Mouse (Mus musculus) forebrain, embryonic 16.5 days (tissue): ENCODE measurements at regions not wholly inside any gene's neighbourhood (a gene's known extent, or its start where the extent isn't known, plus 50 kb on each side); places are given as distances from the start of the nearest gene placed in this dataset.

Source experiments
- ATAC-seq: fragments of 200-750 bp; cut with Nextera tagmentation; 2 replicates; pipeline ENCODE4 v1.8.0; 2017; ENCODE audit warnings: mild to moderate bottlenecking, moderate library complexity
- H3K27ac ChIP-seq: fragments of 300-500 bp; sonication (generic); 2 replicates; pipeline ENCODE4 v1.5.1; 2014; ENCODE audit warnings: low read length, control low read depth
- H3K27me3 ChIP-seq: fragments of 300-500 bp; sonication (generic); replicated peaks from 2 replicates; pipeline ENCODE4 v1.6.1; 2014; ENCODE audit warnings: low read length; ENCODE audit not compliant: control insufficient read depth, insufficient read depth
- H3K36me3 ChIP-seq: fragments of 300-500 bp; sonication (generic); 2 replicates; pipeline ENCODE4 v1.6.1; 2014; ENCODE audit not compliant: control insufficient read depth, insufficient read depth
- H3K4me1 ChIP-seq: fragments of 300-500 bp; sonication (generic); replicated peaks from 2 replicates; pipeline ENCODE4 v1.6.1; 2014; ENCODE audit warnings: low read length; ENCODE audit not compliant: control insufficient read depth, insufficient read depth
- H3K4me2 ChIP-seq: fragments of 300-500 bp; sonication (generic); 2 replicates; pipeline ENCODE4 v1.6.1; 2014; ENCODE audit warnings: mild to moderate bottlenecking, low read length, control low read depth
- H3K4me3 ChIP-seq: fragments of 300-500 bp; sonication (generic); replicated peaks from 2 replicates; pipeline ENCODE4 v1.5.1; 2014; ENCODE audit warnings: mild to moderate bottlenecking, low read length, control low read depth
- H3K9ac ChIP-seq: fragments of 300-500 bp; sonication (generic); replicated peaks from 2 replicates; pipeline ENCODE4 v1.6.1; 2014; ENCODE audit warnings: low read depth, low read length, control low read depth
- H3K9me3 ChIP-seq: fragments of 300-500 bp; sonication (generic); 2 replicates; pipeline ENCODE4 v1.6.1; 2016; ENCODE audit warnings: low read length; ENCODE audit not compliant: control insufficient read depth
- WGBS: fragments of 180-500 bp; shearing (Covaris S2); extraction: QIAGEN DNeasy Blood & Tissue Kit; methylation state at CpG from one replicate; pipeline ENCODE4 v1.1.7; 2014; 5-methylcytosine and 5-hydroxymethylcytosine counted together

DNA sequence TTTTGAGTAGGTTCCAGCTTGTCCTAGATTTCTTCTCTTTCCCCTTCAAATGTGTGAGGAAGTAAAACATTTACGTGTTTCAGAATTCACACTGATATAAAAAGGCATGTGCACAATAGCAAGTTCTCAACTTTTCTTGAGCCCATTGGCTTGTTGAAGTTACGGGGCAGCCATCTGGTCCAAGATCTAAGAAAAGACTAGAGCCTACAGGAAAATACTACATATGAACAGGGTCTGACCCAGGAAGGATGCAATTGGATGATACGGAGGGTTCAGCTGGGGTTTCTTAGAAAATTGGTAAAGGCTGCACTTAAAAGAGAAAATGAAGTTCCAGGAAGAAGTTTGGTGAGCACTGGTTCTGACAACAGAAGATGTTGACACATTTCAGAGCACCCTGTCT is 276.5 kb downstream of the Anxa1 start:
- Histone ChIP-seq H3K36me3 (no peaks in the 10 kb centered on the region), H3K27ac (no peak overlapping the region), H3K4me3 (no peak overlapping the region), H3K9ac (no peak overlapping the region), H3K4me1 (no peaks in the 10 kb centered on the region), H3K9me3 (no peaks in the 10 kb centered on the region), H3K4me2 (no peak overlapping the region), H3K27me3 (no peaks in the 10 kb centered on the region)
- ATAC-seq = no peak
- 98% methylated on average over 3 of the region's 3 CpGs for WGBS
